Mouse (Mus musculus) layer of hippocampus, postnatal 25 days (tissue): ENCODE results near the gene Prss46. TPM values are rescaled to one million over a fixed set of nuclear protein-coding genes. Genes with fewer than 3 reads are reported as not detected.
A peak's percentile ranks its signal among the peaks of the same experiment; 100 is the strongest.
"Not testable (repeated sequence)": the region's sequence is repeated elsewhere in the genome, so short reads cannot be mapped to it uniquely, and the experiment has no call there.

ENCODE experiments used
- DNase-seq, 2 experiments: peaks; one replicate each; pipeline ENCODE4 v3.0.0; 2022; ENCODE audit warnings: mixed read lengths in 2 of 2, low spot score in 1 of 2; ENCODE audit errors: extremely low spot score in 1 of 2
- total RNA-seq, 2 experiments: library from RNA; stranded (reverse); gene quantifications; 2 replicates each; pipeline ENCODE4 v1.2.3; 2021

Prss46 gene
- total RNA-seq: under 1 TPM in 1 of 2 experiments, not detected in 1; 0.22 TPM

GRCm38 (mm10) chr9:110844206-110844605, at the start of gene Prss46:
Gene Prss46 (plus strand): TSS chr9:110844506.
- no peak for DNase-seq

GRCm38 (mm10) chr9:110797013-110797412, 47.3 kb upstream of the Prss46 start:
- no peak for DNase-seq

GRCm38 (mm10) chr9:110797866-110798265, 46.4 kb upstream of the Prss46 start, which contains the start of gene Prss42:
Gene Prss42 (plus strand): TSS chr9:110798166.
- DNase-seq: no peak

- no peak for DNase-seq
These were observed 43.3 kb upstream of the Prss46 start for GRCm38 (mm10) chr9:110800834-110801479.

- no peak for DNase-seq
These were observed 41.0 kb upstream of the Prss46 start for GRCm38 (mm10) chr9:110803294-110803693.

GRCm38 (mm10) chr9:110810051-110810450, 34.3 kb upstream of the Prss46 start:
- no peak for DNase-seq

- DNase-seq: no peak
These were observed 30.5 kb upstream of the Prss46 start, which contains the start of gene Prss44 for GRCm38 (mm10) chr9:110813789-110814188. Gene Prss44 (plus strand): TSS chr9:110813994.

GRCm38 (mm10) chr9:110820546-110820945, 23.8 kb upstream of the Prss46 start:
- DNase-seq: not testable (repeated sequence)

- no peak for DNase-seq
These were observed 22.9 kb upstream of the Prss46 start for GRCm38 (mm10) chr9:110821436-110821835.

- DNase-seq: no peak
These were observed 18.9 kb upstream of the Prss46 start for GRCm38 (mm10) chr9:110825426-110825825.

GRCm38 (mm10) chr9:110825832-110826231, 18.5 kb upstream of the Prss46 start:
- no peak for DNase-seq

- DNase-seq: no peak
These were observed 17.9 kb upstream of the Prss46 start, which contains the start of gene Prss43 for GRCm38 (mm10) chr9:110826390-110826789. Gene Prss43 (plus strand): TSS chr9:110826690.

GRCm38 (mm10) chr9:110833021-110833420, 11.3 kb upstream of the Prss46 start:
- DNase-seq: no peak

- no peak for DNase-seq
These were observed 9.9 kb upstream of the Prss46 start, which contains the start of gene Prss45 for GRCm38 (mm10) chr9:110834411-110834810. Gene Prss45 (plus strand): TSS chr9:110834588.

GRCm38 (mm10) chr9:110834961-110835360, 9.3 kb upstream of the Prss46 start:
- DNase-seq: no peak

- DNase-seq: peak in 1 of 2 experiments; percentile 12
These were observed 8.2 kb upstream of the Prss46 start for GRCm38 (mm10) chr9:110836112-110836511.

- DNase-seq: no peak
These were observed 3.4 kb upstream of the Prss46 start for GRCm38 (mm10) chr9:110840905-110841304.

- DNase-seq: no peak
These were observed 2.9 kb upstream of the Prss46 start for GRCm38 (mm10) chr9:110841438-110841837.

GRCm38 (mm10) chr9:110849162-110849561, 4.9 kb downstream of the Prss46 start:
- no peak for DNase-seq

- DNase-seq: no peak
These were observed 11.6 kb downstream of the Prss46 start for GRCm38 (mm10) chr9:110855903-110856302.

GRCm38 (mm10) chr9:110856920-110857319, 12.6 kb downstream of the Prss46 start:
- DNase-seq: no peak

- DNase-seq: no peak
These were observed 13.6 kb downstream of the Prss46 start, which contains the start of gene Prss50 for GRCm38 (mm10) chr9:110857781-110858472. Gene Prss50 (plus strand): TSS chr9:110857967.
